Mouse (Mus musculus): Measurements from ENCODE around the gene Tagap1. TPM values are rescaled to one million over a fixed set of nuclear protein-coding genes. Genes with fewer than 3 reads are reported as not detected.
"Not testable (repeated sequence)": the region's sequence is repeated elsewhere in the genome, so short reads cannot be mapped to it uniquely, and the experiment has no call there.

The Tagap1 gene
- polyA plus RNA-seq, 1 experiment = 12.2 TPM

DNA sequence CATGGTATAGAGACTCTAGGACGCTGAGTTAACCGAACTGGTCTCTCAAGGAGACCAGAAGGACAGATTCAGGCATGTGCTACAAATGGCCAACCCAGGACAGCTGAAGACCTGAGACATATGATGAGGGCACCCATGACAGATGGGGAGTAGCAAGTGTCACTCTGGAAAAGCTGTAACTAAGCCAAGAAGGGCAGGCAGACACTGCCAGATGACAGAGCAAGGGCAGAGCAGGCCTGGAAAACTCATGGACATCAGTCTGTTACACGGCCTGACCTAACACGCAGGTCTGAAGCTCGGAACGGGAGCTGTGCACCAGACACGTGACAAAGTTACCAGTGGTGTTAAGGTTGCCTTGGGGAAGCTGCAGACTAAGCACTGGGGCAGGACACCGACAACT, 2.1 kb downstream of the Tagap1 start:
- peak in 2 of 3 experiments; percentile 8 to 41 for TF ChIP-seq MYOG (IDR thresholded peaks at IDR 0.05; ENCODE audit: control insufficient read depth in 1 of 3, insufficient read depth in 1 of 3, insufficient read length in 2 of 3, low read depth in 2 of 3)
- peak; percentile 5 to 11 (median 7) for TF ChIP-seq MYOD1 (IDR thresholded peaks at IDR 0.05; ENCODE audit: control insufficient read depth in 1 of 3, insufficient read length in 2 of 3, low read depth in 2 of 3)

DNA sequence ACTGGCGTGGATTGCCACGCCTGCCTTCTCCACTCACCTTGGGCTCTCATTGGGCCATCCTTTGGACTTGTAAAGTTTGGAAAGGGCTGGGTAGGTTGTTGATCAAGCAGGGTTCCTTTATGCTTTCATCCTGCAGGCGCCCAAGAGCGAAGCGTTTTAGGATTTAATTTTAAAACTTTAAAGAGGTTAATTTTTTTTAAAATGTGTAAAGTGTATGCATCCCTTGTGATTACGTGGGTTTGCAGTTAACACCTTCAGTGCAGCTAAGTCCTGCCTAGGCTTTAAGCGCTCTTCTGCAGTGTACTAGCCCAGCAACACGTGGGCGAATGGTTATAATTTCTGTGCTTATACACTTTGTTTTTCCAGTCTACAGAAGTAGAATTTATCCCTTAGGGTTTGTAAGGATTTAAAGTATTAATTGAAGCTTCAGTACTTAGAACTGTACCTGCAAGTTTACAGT, 12.2 kb downstream of the Tagap1 start:
- H3K36me3 ChIP-seq (ENCODE audit: control insufficient read depth, insufficient read depth); H3K79me2 ChIP-seq (ENCODE audit: control insufficient read depth, insufficient read depth); H3K27me3 ChIP-seq (ENCODE audit: control insufficient read depth, insufficient read depth, insufficient read length); H3ac ChIP-seq (ENCODE audit: control insufficient read depth, insufficient read length): not testable (repeated sequence)
- Histone ChIP-seq H3K4me3 (peak overlapping the region; percentile 22), H3K4me2 (ENCODE audit: low read depth) (peak overlapping the region; percentile 97)

More for the DNA sequence above, 2.1 kb downstream of the Tagap1 start:
- H3K4me2 ChIP-seq (ENCODE audit: low read depth); H3K4me3 ChIP-seq; H3ac ChIP-seq (ENCODE audit: control insufficient read depth, insufficient read length); H3K36me3 ChIP-seq (ENCODE audit: control insufficient read depth, insufficient read depth); H3K79me2 ChIP-seq (ENCODE audit: control insufficient read depth, insufficient read depth); H3K27me3 ChIP-seq (ENCODE audit: control insufficient read depth, insufficient read depth, insufficient read length): not testable (repeated sequence)

DNA sequence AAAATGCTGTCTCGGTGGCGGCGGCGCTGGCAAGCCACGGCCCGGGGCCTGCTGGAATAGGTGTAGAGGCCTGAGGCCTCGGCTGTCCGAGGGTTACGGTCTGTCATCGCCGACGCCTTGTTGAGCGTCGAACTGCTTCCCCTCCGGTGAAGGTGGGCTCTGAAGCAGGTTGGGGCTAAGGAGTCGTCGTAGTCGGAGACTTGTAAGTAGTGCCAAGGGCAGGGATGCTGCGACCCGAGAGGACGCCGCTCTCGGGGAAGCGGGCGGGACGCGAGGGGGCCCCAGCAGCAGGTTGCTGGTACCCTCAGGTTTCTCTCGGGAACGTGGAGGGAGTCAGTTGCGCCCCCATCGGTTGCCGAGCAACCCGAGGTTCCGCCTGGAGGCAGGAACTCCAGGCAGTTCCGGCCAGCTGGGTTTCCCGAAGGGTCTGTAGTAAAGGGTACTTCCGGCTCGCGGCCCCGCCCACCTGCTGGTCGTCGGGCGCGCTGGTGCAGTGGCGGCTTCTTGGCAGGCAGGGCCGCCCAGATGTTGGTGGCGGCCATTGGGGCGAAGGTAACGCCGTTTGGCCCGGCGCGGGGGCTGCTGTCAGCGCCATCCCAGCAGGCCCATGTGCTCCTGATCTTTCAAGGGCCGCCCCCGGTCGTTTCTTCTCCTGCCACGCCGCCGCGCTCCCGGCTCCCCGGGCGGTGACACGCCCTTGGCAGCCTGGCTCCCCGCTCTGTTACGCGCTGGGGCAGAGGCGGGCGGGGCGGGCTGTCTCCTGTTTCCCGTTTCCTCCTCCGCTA, 12.8 kb downstream of the Tagap1 start, which contains the start of gene Rsph3b:
Rsph3b (minus strand) TSS at position 699 of the 785 bp plus-strand sequence.
- H3K4me3 ChIP-seq = peak within 1 kb of the TSS; percentile 22
- H3K4me2 ChIP-seq (ENCODE audit: low read depth) = peak within 1 kb of the TSS; percentile 97
- not testable (repeated sequence) for H3K27me3 ChIP-seq (ENCODE audit: control insufficient read depth, insufficient read depth, insufficient read length); H3K36me3 ChIP-seq (ENCODE audit: control insufficient read depth, insufficient read depth); H3ac ChIP-seq (ENCODE audit: control insufficient read depth, insufficient read length); H3K79me2 ChIP-seq (ENCODE audit: control insufficient read depth, insufficient read depth)
- TF ChIP-seq POLR2A (IDR thresholded peaks at IDR 0.05; ENCODE audit: insufficient read length, low read depth) (peak; percentile 37), POLR2AphosphoS2 (IDR thresholded peaks at IDR 0.05; ENCODE audit: insufficient read length, low read depth) (peak; percentile 9)

DNA sequence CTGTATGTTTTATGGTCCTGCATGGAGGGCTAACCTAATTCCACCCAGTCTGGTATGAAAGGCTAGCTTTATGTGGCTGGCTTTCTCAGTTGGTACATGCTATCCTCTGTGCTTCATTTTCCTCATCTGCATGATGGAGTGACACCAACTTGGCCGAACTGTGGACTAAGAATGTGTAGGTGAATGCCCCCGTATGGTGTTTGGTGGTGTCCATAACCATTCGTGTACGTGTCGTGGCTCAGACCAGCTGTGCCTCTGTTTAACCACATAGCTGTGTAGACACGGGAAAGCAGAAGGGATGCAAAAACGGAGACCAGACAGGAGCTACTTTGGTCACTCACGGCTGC, 13.3 kb downstream of the Tagap1 start:
- H3K36me3 ChIP-seq (ENCODE audit: control insufficient read depth, insufficient read depth); H3K79me2 ChIP-seq (ENCODE audit: control insufficient read depth, insufficient read depth); H3K27me3 ChIP-seq (ENCODE audit: control insufficient read depth, insufficient read depth, insufficient read length); H3ac ChIP-seq (ENCODE audit: control insufficient read depth, insufficient read length): not testable (repeated sequence)
- Histone ChIP-seq H3K4me2 (ENCODE audit: low read depth) (peak overlapping the region; percentile 45), H3K4me3 (peak overlapping the region; percentile 22)

DNA sequence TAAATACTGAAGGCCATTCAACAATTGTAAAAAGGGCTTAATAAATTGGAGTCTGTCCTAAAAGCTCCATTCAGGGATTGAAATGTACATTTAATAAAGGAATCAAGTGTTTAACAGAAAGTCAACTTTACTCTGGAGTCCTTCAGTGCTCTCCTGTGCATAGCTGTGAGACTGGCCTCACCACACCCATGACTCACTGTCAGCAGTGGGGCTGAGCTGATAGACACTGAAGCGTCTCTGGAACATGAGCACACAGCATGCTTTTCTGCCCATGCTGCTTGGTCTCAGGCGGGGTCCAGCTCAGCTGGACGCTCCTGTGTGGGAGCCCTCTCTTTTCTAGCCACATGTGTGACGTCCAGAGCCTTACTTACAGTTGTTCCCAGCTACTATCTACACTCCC, 18.4 kb downstream of the Tagap1 start:
- H3K36me3 ChIP-seq (ENCODE audit: control insufficient read depth, insufficient read depth); H3K27me3 ChIP-seq (ENCODE audit: control insufficient read depth, insufficient read depth, insufficient read length); H3ac ChIP-seq (ENCODE audit: control insufficient read depth, insufficient read length); H3K79me2 ChIP-seq (ENCODE audit: control insufficient read depth, insufficient read depth); H3K4me2 ChIP-seq (ENCODE audit: low read depth); H3K4me3 ChIP-seq: not testable (repeated sequence)

DNA sequence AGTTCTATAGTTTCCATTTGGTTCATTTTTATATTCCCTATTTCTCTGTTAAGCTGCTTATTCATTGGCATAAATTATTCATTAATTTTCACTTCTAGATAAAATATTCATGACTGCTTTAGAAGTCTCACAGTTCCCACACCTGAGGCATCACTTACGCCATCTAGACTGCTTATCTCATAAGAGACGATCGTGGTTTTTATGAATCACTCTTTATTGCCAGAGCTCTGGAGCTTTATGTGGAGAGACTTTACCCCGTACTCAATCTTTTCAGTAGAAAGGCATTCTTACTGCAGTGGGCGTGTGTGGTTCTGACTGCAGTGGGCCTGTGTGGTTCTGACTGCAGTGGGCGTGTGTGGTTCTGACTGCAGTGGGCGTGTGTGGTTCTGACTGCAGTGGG, 29.3 kb downstream of the Tagap1 start:
- H3K79me2 ChIP-seq (ENCODE audit: control insufficient read depth, insufficient read depth); H3K4me2 ChIP-seq (ENCODE audit: low read depth); H3ac ChIP-seq (ENCODE audit: control insufficient read depth, insufficient read length); H3K27me3 ChIP-seq (ENCODE audit: control insufficient read depth, insufficient read depth, insufficient read length); H3K36me3 ChIP-seq (ENCODE audit: control insufficient read depth, insufficient read depth); H3K4me3 ChIP-seq: not testable (repeated sequence)

DNA sequence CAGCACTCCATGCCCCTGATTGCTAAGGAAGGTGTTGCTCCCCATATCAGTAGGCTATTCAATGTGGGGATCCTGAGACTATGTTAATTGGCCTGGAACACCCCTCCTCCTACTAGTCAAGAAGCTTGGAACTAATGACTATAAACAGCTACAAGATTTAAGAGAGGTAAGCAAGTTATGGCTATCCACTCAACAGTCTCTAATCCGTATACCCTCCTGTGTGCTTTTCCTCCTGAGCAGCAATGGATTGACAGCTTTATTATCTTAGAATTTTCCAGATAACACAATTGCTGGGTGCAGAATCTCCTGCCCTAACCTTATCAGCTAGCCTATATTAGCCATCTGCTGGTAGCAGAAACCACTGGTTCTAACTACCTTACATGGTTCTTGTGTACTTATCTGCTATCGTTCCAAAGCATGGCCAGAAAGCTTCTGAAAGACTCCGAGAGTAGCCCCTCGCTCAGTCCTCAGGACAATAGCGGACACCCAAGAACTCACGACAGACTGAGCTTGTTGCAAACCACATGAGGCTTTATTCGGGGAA, 40.5 kb downstream of the Tagap1 start:
- not testable (repeated sequence) for H3K4me2 ChIP-seq (ENCODE audit: low read depth); H3K36me3 ChIP-seq (ENCODE audit: control insufficient read depth, insufficient read depth); H3ac ChIP-seq (ENCODE audit: control insufficient read depth, insufficient read length); H3K79me2 ChIP-seq (ENCODE audit: control insufficient read depth, insufficient read depth); H3K27me3 ChIP-seq (ENCODE audit: control insufficient read depth, insufficient read depth, insufficient read length); H3K4me3 ChIP-seq

DNA sequence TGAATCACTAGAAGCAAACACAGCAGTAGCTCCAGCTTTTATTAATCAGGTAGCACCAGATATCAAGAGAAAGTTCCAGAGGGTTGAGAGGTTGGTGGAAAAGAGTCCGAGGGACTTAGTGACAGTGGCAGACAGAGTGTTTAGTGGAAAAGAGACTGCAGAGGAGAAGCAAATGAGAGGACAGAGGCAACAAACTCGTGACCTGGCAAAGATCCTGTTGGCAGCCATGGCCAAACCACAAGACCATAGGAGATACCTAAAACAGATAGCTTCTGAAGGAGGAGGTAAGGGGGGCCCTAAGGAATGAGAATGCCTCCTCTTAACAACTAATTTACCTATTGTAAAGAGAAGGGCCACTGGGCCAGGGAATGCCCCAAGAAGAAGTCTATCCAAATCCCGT, 41.6 kb downstream of the Tagap1 start:
- H3K4me2 ChIP-seq (ENCODE audit: low read depth); H3K36me3 ChIP-seq (ENCODE audit: control insufficient read depth, insufficient read depth); H3K27me3 ChIP-seq (ENCODE audit: control insufficient read depth, insufficient read depth, insufficient read length); H3ac ChIP-seq (ENCODE audit: control insufficient read depth, insufficient read length); H3K4me3 ChIP-seq; H3K79me2 ChIP-seq (ENCODE audit: control insufficient read depth, insufficient read depth): not testable (repeated sequence)

DNA sequence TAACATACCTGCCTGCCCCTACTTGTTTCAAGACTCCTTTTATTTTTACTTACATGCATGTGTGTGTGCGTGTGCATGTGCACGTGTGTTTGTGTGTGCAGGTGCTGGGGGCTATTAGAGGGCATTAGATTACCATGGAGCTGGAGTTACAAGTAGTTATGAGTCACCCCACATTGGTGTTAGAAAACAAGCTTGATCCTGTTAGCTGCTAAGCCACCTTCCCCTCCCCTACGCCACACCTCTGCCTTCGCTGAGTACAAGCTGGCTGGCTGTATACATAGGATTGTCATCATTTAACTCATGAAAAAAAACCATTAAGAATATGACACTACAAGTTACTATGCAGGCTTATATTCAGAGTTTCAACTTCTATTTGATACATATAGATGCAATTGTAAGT, 45.7 kb downstream of the Tagap1 start:
- H3K36me3 ChIP-seq (ENCODE audit: control insufficient read depth, insufficient read depth); H3K79me2 ChIP-seq (ENCODE audit: control insufficient read depth, insufficient read depth); H3K4me3 ChIP-seq; H3ac ChIP-seq (ENCODE audit: control insufficient read depth, insufficient read length); H3K27me3 ChIP-seq (ENCODE audit: control insufficient read depth, insufficient read depth, insufficient read length); H3K4me2 ChIP-seq (ENCODE audit: low read depth): not testable (repeated sequence)

DNA sequence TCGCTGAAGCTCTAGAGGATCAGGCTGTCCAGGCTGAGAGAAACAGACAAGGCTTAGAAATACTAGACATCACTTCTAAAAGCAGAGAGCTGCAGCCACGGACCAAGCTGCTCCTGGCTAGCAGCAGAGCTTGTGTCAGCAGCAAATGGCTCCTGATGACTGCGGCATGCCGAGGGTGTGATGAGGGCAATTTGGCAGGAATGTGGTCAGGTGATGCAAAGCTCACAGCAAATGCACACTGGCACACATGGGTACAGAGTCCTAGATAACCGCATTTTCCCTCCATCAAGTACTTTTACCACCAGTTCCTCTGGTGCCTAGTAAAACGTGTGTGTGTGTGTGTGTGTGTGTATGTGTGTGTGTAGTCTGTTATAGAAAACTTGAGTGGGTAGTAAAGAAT, 46.9 kb downstream of the Tagap1 start:
- H3K36me3 ChIP-seq (ENCODE audit: control insufficient read depth, insufficient read depth); H3K4me2 ChIP-seq (ENCODE audit: low read depth); H3K79me2 ChIP-seq (ENCODE audit: control insufficient read depth, insufficient read depth); H3ac ChIP-seq (ENCODE audit: control insufficient read depth, insufficient read length); H3K27me3 ChIP-seq (ENCODE audit: control insufficient read depth, insufficient read depth, insufficient read length); H3K4me3 ChIP-seq: not testable (repeated sequence)
